Mouse (Mus musculus): ENCODE data around the gene Cnot10.

- no peak for TF ChIP-seq POLR2A (IDR thresholded peaks at IDR 0.05; ENCODE audit: low read depth, low read length)
- no peak for TF ChIP-seq CTCF (conservative IDR thresholded peaks at IDR 0.05; ENCODE audit: insufficient read depth, insufficient read length, low read depth, low read length)
Measured at GRCm38 (mm10) chr9:114686245-114686644, 46.3 kb upstream of the Cnot10 start.

Data from kidney, adult 2 months (tissue).